Mouse (Mus musculus): ENCODE measurements around the gene D7Ertd443e. TPM values are rescaled to one million over a fixed set of nuclear protein-coding genes. Genes with fewer than 3 reads are reported as not detected.

D7Ertd443e gene
- total RNA-seq (2014; rRNA removed) (0.38 and 0.71 TPM in 2 replicates), polyA plus RNA-seq (2015; fragmentation: Nextera tagmentation; extraction: Ambion mirVana) (0.27 and 0.35 TPM in 2 replicates)

DNA sequence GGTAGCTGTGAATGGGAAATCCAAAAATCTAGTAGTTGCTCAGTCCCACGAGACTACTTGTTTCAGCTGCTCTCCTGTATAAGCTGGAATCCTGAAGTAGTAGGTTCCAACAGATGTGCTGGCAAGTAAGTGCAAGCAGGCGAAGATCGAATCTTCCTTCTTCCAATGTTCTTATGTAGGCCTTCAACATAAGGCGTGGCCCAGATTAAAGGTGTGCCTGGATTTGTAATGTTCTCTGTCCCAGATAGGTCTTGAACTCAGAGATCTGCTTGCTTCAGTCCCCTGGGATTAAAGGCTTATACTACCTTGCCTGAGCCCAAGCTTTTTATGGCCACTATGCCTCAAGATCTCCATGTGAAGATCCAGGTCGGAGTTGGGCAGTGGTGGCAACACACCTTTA lies at the start of gene D7Ertd443e:
D7Ertd443e (minus strand) TSS at position 101 of the 400 bp plus-strand sequence.
- H3K9ac ChIP-seq (replicated peaks; ENCODE audit: low read length, poor library complexity, severe bottlenecking): no peak within 1 kb of the TSS
- no peak within 1 kb of the TSS for H3K4me3 ChIP-seq (ENCODE audit: low read depth, low read length)
- H3K9me3 ChIP-seq (ENCODE audit: low read length): no peaks in the 10 kb centered on the region
- H3K36me3 ChIP-seq (ENCODE audit: insufficient read depth, low read length): no peaks in the 10 kb centered on the region
- no peak for TF ChIP-seq CTCF (IDR thresholded peaks at IDR 0.05)
- 93% methylated on average over 5 of the region's 5 CpGs for WGBS
- DNase-seq (ENCODE audit: low spot score): no peak
- H3K4me1 ChIP-seq (ENCODE audit: insufficient read depth, low read length): no peaks in the 10 kb centered on the region
- no peak for ATAC-seq (ENCODE audit: low FRiP score)
- H3K4me2 ChIP-seq (ENCODE audit: low read depth, low read length, poor library complexity, severe bottlenecking): no peak within 1 kb of the TSS
- no peaks in the 10 kb centered on the region for H3K27me3 ChIP-seq (ENCODE audit: insufficient read depth, low read length)
- no peak within 1 kb of the TSS for H3K27ac ChIP-seq (ENCODE audit: low read depth, low read length)

DNA sequence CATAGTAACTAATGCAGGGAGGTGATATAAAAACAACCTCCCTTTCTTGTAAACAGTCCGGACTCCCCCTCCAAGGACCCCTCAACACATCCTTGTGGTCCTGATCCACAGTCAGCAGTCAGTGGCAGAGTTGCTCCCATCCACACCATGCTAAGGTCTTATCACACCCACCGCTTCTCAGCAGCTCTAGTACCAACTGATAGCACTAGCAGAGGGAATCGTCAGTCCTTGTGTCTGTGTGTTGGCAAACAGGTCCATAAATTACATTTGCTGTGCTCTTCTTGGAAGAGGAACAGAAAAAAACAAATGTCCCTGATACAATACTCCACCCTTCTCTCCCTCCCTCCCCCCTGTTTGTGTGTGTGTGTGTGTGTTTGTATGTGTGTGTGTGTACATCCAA lies 46.2 kb upstream of the D7Ertd443e start:
- Histone ChIP-seq H3K9me3 (ENCODE audit: low read length) (no peaks in the 10 kb centered on the region), H3K4me1 (ENCODE audit: insufficient read depth, low read length) (no peaks in the 10 kb centered on the region), H3K9ac (replicated peaks; ENCODE audit: low read length, poor library complexity, severe bottlenecking) (no peak overlapping the region), H3K4me3 (ENCODE audit: low read depth, low read length) (no peak overlapping the region), H3K27ac (ENCODE audit: low read depth, low read length) (no peak overlapping the region), H3K4me2 (ENCODE audit: low read depth, low read length, poor library complexity, severe bottlenecking) (no peak overlapping the region), H3K27me3 (ENCODE audit: insufficient read depth, low read length) (no peaks in the 10 kb centered on the region), H3K36me3 (ENCODE audit: insufficient read depth, low read length) (no peaks in the 10 kb centered on the region)
- ATAC-seq (ENCODE audit: low FRiP score) (no peak), DNase-seq (ENCODE audit: low spot score) (no peak)
- 94% methylated on average over 3 of the region's 3 CpGs for WGBS
- TF ChIP-seq CTCF (IDR thresholded peaks at IDR 0.05): no peak

DNA sequence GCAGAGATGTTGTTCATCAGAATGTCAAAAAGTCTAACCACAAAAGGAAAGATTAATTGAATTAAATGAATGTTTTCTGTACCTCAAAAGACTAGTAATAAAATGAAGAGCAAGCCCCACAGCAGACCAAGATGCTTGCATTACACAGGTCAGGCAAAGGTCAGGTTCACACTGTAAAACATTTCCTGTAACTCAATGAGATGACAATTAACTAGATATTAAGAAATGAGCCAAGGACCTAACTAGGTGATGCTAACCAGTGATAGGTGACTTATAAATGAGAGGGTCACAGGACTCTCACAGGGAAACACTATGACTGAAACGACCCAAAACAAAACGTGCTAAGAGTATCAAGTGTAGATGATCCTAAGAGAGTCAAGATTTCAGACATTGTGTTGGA lies 43.2 kb upstream of the D7Ertd443e start:
- Histone ChIP-seq H3K4me3 (ENCODE audit: low read depth, low read length) (no peak overlapping the region), H3K27me3 (ENCODE audit: insufficient read depth, low read length) (no peaks in the 10 kb centered on the region), H3K36me3 (ENCODE audit: insufficient read depth, low read length) (no peaks in the 10 kb centered on the region), H3K4me1 (ENCODE audit: insufficient read depth, low read length) (no peaks in the 10 kb centered on the region), H3K9me3 (ENCODE audit: low read length) (no peaks in the 10 kb centered on the region), H3K4me2 (ENCODE audit: low read depth, low read length, poor library complexity, severe bottlenecking) (no peak overlapping the region), H3K27ac (ENCODE audit: low read depth, low read length) (no peak overlapping the region), H3K9ac (replicated peaks; ENCODE audit: low read length, poor library complexity, severe bottlenecking) (no peak overlapping the region)
- 93% methylated on average over 2 of the region's 2 CpGs for WGBS
- ATAC-seq (ENCODE audit: low FRiP score) (no peak), DNase-seq (ENCODE audit: low spot score) (no peak)
- TF ChIP-seq CTCF (IDR thresholded peaks at IDR 0.05): no peak

DNA sequence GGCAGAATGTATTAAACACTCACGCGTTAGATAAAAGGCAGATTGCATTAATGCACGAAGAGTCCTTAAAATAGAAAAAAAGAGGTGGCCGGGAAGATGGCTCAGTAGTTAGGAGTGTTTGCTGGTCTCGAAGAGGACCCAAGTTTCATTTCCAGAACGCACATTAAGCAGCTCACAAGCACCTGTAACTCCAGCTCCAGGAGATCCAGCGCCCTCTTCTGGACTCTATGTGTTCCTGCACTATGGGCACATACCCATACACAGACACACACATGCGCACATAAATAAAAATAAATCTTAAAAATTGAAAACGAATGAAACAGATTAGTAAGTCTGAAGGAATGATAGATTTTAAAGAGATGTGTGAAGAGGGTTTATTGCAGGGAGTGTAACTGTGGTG lies 29.6 kb upstream of the D7Ertd443e start:
- Histone ChIP-seq H3K27me3 (ENCODE audit: insufficient read depth, low read length) (no peaks in the 10 kb centered on the region), H3K4me2 (ENCODE audit: low read depth, low read length, poor library complexity, severe bottlenecking) (no peak overlapping the region), H3K4me3 (ENCODE audit: low read depth, low read length) (no peak overlapping the region), H3K36me3 (ENCODE audit: insufficient read depth, low read length) (no peaks in the 10 kb centered on the region), H3K9me3 (ENCODE audit: low read length) (no peaks in the 10 kb centered on the region), H3K27ac (ENCODE audit: low read depth, low read length) (no peak overlapping the region), H3K9ac (replicated peaks; ENCODE audit: low read length, poor library complexity, severe bottlenecking) (no peak overlapping the region), H3K4me1 (ENCODE audit: insufficient read depth, low read length) (0 out of 2 replicates have a peak, but pooled peaks cover 4% of the 10 kb centered on the region)
- 95% methylated on average over 9 of the region's 9 CpGs for WGBS
- no peak for ATAC-seq (ENCODE audit: low FRiP score)
- DNase-seq (ENCODE audit: low spot score): no peak
- TF ChIP-seq CTCF (IDR thresholded peaks at IDR 0.05): peak; percentile 17

DNA sequence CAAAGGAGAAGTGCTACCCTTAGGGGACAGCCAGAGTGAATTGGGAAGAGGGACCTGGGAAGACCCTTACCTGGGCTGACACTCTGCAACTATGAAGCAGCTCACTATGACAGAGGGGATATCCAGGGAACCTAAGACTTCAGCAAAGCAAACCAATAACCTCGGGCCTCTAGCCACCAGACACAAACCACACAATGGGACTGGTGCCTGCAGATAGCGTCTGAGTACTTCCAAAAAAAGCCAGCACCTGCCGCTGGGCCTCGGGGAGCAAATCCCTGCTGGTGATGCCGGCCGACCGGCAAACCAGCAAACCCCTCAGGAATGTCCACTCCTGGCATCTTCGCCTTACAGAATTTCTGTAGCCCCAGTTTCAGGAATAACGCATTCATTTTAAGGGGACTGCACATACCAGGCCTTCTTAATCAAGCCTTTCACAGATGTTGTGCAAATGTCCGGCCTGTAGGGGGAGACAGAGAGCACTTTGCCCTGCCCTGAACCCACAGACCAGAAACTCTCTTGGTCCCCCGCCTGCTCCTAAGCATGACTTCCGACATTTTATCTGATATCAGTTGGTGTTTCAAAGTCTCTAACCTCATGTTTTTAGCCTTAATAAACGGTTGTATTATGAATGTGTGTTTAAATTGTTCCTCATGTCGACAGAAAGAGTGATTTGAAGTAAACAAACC lies 28.7 kb upstream of the D7Ertd443e start:
- WGBS: 46% methylated on average over 14 of the region's 14 CpGs
- H3K9ac ChIP-seq (replicated peaks; ENCODE audit: low read length, poor library complexity, severe bottlenecking): no peak overlapping the region
- ATAC-seq (ENCODE audit: low FRiP score) (no peak), DNase-seq (ENCODE audit: low spot score) (no peak)
- H3K4me3 ChIP-seq (ENCODE audit: low read depth, low read length): no peak overlapping the region
- no peaks in the 10 kb centered on the region for H3K36me3 ChIP-seq (ENCODE audit: insufficient read depth, low read length)
- no peak overlapping the region for H3K4me2 ChIP-seq (ENCODE audit: low read depth, low read length, poor library complexity, severe bottlenecking)
- TF ChIP-seq CTCF (IDR thresholded peaks at IDR 0.05): peak; percentile 60
- H3K27me3 ChIP-seq (ENCODE audit: insufficient read depth, low read length): no peaks in the 10 kb centered on the region
- H3K9me3 ChIP-seq (ENCODE audit: low read length): no peaks in the 10 kb centered on the region
- H3K27ac ChIP-seq (ENCODE audit: low read depth, low read length): no peak overlapping the region
- H3K4me1 ChIP-seq (ENCODE audit: insufficient read depth, low read length): 0 out of 2 replicates have a peak, but pooled peaks cover 4% of the 10 kb centered on the region

DNA sequence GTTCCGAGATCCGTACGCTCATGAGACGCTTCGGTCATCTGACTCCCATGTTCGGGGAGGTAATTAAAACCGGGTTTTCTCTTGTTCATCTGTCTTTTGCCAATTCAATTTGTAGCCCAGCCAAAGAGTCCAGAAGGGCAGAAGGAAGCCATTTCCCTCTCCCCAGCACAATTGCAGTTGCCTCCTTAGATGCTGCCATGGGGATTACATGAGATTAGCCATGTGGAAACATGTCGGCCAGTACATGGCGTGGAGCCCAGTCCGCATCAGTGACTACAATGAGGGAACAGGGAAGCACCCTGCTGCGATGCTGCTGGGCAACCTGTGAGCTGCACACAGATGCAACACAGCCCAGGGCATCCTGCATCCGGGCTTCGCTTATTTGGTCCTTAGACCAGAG lies 23.2 kb upstream of the D7Ertd443e start:
- Histone ChIP-seq H3K4me2 (ENCODE audit: low read depth, low read length, poor library complexity, severe bottlenecking) (no peak overlapping the region), H3K4me1 (ENCODE audit: insufficient read depth, low read length) (0 out of 2 replicates have a peak, but pooled peaks cover 4% of the 10 kb centered on the region), H3K4me3 (ENCODE audit: low read depth, low read length) (no peak overlapping the region), H3K36me3 (ENCODE audit: insufficient read depth, low read length) (no peaks in the 10 kb centered on the region), H3K9ac (replicated peaks; ENCODE audit: low read length, poor library complexity, severe bottlenecking) (no peak overlapping the region), H3K27me3 (ENCODE audit: insufficient read depth, low read length) (no peaks in the 10 kb centered on the region), H3K27ac (ENCODE audit: low read depth, low read length) (no peak overlapping the region), H3K9me3 (ENCODE audit: low read length) (no peaks in the 10 kb centered on the region)
- ATAC-seq (ENCODE audit: low FRiP score) (no peak), DNase-seq (ENCODE audit: low spot score) (peak; percentile 87)
- WGBS: 70% methylated on average over 13 of the region's 13 CpGs
- no peak for TF ChIP-seq CTCF (IDR thresholded peaks at IDR 0.05)
